Mouse (Mus musculus): ENCODE measurements around the gene Arid3b.

The Arid3b gene

DNA sequence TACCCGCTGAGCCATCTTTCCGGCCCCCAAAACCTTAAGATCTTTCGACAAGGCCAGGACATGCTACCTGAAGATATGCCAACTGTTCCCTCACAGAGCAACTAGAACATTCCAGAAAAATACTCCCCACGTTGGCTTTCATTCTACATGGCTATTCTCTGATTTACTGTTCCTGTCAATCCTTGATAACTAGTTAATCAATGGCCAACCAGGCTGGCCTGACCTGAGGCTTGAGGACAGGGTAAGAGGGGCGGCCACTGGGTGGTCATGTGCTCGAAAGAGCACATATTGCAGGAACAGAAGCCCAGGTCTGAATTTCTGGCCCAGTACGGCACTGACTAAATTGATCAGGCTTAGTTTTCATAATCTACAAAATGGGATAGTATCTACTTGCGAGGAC lies 39.1 kb downstream of the Arid3b start:
- CTCF ChIA-PET, result no interaction called here

DNA sequence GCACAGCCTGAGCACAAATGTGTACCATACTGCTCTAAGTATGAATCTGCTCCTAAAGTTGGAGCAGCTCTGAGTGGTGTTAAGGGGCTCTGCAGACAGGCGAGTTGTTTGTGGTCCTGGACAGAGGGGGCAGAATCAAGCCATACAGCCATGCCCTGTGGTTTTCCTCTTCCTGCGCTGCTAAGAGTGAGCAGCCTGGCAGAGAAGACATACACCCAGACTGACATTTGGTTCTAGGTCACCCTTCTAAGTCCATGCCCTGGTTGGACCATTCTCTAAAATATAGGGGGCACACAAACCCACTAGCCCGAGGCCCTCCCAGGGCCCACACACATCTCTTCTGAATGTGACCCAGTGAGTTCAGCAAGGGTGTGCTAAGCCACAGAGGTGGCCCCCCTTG lies 46.9 kb downstream of the Arid3b start:
- CTCF ChIA-PET, result no interaction called here

- CTCF ChIA-PET, result no interaction called here
Measured at GRCm38 (mm10) chr9:57782656-57783055, 53.9 kb downstream of the Arid3b start.

GRCm38 (mm10) chr9:57775736-57776135 lies 60.9 kb downstream of the Arid3b start:
- CTCF ChIA-PET, result no interaction called here

DNA sequence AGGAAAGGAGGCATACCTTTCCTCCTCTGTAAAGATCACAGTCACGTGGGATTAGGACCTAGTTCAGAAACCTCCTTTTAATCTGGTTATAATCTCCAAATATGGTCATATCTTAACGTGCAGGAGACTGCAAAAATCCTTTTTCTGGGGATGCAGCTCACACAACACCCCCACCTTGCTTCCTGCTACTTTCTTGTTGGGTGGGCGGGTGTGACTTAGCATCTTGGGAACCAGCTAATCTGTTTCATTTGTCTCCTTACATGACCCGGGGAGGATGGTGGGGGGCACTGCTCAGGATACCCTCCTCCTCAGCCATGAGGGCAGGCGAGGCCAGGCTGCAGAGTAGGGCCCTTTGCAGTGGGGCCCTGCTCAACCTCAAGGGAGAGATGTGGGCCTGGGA lies 61.6 kb downstream of the Arid3b start:
- CTCF ChIA-PET, result interaction anchor here (0.6 kb wide), 2 partner anchors 42 to 215 kb away, joined by 3 to 13 read pairs; no protein-coding TSS in a partner anchor

DNA sequence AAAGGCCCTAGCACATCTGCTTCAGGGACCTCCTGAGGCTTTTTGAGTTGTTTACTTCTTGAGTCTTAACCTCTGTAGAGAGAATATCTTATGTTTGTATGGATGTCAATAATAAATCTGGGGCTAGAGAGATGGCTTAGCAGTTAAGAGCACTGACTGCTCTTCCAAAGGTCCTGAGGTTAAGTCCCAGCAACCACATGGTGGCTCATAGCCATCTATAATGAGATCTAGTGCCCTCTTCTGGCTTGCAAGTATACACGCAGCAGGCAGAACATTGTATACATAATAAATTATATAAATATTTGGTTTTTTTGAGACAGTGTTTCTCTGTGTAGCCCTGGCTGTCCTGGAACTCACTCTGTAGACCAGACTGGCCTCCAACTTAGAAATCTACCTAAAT lies 62.4 kb downstream of the Arid3b start:
- CTCF ChIA-PET, result interaction anchor here (0.7 kb wide), 1 partner anchor 214 kb away, joined by 3 read pairs; no protein-coding TSS in a partner anchor

- CTCF ChIA-PET, result interaction anchor here (0.5 to 0.7 kb wide), 2 partner anchors 28 to 214 kb away, joined by 3 to 4 read pairs; no protein-coding TSS in a partner anchor
Measured at GRCm38 (mm10) chr9:57773754-57774153, 62.8 kb downstream of the Arid3b start.

DNA sequence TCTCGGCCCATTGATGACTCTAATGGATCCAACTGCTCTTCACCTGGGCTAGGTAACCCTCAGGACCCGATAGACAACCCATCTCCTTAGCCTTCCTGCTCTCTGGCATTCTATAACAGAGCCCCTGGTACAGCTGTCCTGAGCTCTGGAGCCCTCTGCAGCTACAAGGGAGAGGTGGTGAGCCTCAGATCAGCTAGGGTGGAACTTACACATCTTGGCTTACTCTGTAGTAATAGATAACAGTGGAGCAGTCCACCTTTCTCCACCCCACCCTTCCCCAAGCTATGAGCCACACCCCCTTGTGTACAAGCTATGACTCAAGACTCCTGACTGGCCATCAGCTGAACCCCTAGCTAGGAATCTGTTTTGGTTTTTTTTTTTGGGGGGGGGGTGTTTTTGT lies 65.8 kb downstream of the Arid3b start:
- CTCF ChIA-PET, result no interaction called here

DNA sequence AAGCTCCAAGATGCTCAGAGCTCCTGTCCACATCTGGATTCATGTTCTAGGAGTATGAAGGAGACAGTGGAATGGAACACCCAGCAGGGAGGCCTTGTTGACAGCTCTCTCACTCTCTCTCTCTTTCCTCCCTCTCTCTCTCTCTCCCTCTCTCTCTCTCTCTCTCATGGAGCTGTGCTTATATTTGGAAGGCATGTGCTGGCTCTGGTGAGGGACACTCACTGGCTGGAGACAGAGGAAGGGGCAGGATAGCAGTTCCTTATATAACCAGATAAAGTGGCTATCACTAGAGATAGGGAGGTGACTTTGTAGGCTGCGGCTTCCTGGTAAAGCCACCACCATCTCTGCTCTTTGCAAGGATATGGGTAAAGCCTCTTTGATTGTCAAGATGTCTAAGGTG lies 66.4 kb downstream of the Arid3b start:
- CTCF ChIA-PET, result interaction anchor here (0.6 kb wide), 1 partner anchor 228 kb away, joined by 5 read pairs; no protein-coding TSS in a partner anchor

- CTCF ChIA-PET, result interaction anchor here (0.6 kb wide), 1 partner anchor 229 kb away, joined by 5 read pairs; no protein-coding TSS in a partner anchor
Measured at GRCm38 (mm10) chr9:57769539-57770069, 67.0 kb downstream of the Arid3b start.

DNA sequence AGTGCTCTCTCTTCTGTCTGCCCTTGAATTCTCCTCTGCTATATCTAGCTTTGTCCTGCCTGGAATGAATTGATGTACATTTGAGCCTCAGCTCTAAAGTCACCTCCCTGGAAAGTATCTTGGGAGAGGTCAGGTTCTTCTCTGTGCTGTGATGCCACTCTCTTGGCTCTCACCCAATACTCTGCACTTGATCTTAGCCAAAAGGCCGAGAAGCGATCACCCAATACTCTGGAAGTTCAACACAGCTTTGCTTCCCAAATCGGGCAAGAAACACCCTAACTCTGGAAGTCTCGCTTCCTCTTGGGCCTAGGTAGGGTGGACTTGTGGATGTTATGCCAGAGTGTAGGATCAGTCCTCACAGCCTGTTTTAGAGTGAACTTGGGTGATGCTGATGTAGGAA lies 69.4 kb downstream of the Arid3b start:
- CTCF ChIA-PET, result interaction anchor here (1.1 kb wide), 1 partner anchor 108 kb away, joined by 3 read pairs; no protein-coding TSS in a partner anchor

DNA sequence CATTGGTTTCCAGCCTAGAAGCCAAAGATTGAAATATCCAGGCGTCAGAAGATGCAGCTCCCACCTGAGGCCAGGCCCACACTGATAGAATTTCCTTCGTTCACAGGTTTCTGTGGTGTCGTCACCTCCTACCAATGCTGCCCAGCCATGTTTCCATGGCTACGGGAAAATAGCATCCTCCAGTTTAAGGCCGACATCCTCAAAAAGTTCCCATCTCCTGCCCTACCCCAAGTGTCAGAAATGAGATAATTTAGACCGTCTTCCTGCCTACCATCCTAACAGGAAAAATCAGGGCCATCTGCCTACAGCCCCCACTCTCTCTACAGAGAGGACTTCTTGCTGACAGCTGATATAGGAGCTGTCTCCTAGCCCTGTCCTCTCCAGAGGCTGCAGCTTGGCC lies 70.2 kb downstream of the Arid3b start:
- CTCF ChIA-PET, result interaction anchor here (0.7 to 1.1 kb wide), 2 partner anchors 62 to 107 kb away, joined by 3 to 4 read pairs; no protein-coding TSS in a partner anchor

DNA sequence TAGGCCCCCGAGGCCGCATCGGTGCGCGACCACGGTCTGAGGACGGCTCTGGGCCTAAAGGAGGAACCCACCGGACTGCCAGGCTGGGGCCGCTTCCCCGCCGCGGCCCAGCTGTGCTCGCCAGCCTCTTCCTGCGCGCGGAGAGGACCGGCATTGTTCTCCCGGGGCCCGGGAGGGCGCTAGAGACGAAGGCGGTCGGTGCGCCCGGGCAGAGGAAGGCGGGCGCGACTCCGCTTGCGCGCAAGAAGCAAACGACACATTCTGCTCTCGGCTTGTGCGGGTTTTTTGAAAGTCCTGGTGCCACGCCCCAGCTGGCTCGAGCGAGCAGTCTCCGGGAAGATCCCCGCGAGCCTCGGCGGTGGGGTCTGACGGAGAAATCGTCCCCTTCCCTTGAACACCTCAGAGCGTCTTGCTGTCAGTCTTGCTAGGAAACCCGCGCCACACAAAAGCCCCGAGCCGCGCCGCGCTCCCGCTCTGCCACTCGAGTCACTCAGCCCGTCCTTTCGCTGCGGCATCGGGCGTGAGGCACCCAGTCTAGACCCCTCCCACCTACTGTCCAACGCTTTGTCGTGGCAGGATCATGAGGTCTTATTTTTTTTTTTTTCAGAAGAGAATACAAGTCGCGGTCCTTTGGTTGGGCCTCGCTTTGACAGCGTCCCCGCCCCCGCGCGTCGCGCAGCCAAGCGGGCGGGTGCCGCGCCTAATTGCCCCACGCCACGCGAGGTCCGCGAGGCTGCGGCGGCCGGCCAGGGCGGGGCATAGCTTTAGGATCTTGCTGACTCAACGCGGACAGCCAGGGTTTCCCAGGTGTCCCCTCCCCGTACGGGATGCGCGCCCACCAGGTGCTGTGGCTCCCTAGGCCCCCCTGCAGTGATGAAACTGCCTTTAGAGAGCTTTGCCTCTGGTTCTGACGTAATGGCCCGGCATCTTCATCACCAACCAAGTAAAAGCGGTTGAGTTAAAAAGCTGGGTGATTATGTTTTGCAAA lies 70.9 kb downstream of the Arid3b start, which contains the start of gene Clk3:
TSS of gene Clk3 (minus strand) at position 497 of the 988 bp plus-strand sequence.
- CTCF ChIA-PET, result interaction anchor here (0.7 kb wide), 1 partner anchor 63 kb away, joined by 4 read pairs; no protein-coding TSS in a partner anchor

- CTCF ChIA-PET, result no interaction called here
Measured at GRCm38 (mm10) chr9:57764974-57765363, 71.6 kb downstream of the Arid3b start.

- CTCF ChIA-PET, result no interaction called here
Measured at GRCm38 (mm10) chr9:57764147-57764973, 72.2 kb downstream of the Arid3b start.

DNA sequence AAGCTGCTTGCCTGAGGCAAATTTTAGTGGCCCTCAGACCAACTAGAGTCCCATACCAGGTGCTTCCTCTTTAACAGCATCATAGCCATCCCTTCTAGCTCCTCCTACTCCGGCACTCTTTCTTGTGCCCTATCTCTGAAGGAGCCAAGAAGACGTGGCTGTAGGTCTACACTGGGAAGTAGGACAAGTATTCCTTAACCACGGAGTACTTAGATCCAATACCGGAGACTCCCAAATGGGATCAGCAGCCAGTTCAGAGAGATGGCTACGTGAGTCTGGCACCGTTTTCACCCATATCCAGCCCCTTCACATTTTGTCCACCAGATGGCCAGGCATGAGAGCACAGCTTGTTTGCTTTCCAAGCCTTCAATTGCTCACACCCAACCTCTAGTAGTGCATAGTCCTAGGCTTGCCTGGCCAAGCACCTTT lies 74.0 kb downstream of the Arid3b start:
- CTCF ChIA-PET, result interaction anchor here (0.5 to 0.6 kb wide), 2 partner anchors 134 to 773 kb away, joined by 3 to 12 read pairs; no protein-coding TSS in a partner anchor

DNA sequence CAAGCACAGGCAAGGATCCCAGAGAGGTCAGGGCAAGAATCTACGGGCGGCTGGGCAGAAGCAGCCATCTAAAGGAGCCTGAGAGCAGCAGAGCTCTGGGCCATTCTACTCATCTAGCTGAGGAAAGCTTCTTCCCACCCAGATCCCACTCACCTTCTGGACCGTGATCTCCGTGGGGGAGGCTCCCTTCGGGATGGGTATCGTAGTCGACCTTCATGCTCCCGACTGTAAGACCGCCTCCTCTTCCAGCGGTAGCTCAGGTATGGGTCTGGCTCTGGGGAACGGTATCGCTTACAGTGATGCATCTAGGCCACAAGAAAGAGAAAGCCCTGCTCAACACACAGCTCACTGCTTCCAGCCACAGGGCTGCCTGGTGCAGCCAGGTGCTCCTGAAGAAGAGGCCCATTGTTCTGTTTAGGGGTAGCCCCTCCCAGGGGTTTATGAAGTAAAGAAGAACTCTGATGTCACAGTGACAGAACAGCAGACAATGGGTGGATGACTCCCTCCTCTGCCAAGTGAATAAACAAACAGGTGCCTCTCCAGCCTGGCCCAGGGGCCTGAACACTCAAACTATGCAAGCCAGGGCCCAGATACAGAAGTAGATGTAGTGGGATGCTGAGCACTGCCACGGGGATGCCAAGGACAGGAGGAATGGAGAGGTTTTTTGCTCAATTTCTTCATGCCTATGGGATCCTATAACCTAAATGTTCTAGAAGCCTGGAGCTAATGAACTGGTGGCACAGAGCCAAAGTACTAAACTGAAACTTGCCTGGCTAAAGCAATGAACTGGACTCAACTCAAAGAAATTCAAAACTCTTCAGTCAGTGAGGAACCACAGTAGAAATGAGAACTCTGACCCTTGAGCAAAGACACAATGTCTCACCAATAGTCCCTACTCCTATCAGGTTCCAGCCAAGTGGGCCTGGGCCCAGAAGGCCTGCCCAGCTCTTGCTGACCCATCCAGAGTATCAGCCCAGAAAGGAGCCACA lies 74.7 kb downstream of the Arid3b start:
- CTCF ChIA-PET, result interaction anchor here (0.6 kb wide), 2 partner anchors 234 to 774 kb away, joined by 5 to 12 read pairs; no protein-coding TSS in a partner anchor

DNA sequence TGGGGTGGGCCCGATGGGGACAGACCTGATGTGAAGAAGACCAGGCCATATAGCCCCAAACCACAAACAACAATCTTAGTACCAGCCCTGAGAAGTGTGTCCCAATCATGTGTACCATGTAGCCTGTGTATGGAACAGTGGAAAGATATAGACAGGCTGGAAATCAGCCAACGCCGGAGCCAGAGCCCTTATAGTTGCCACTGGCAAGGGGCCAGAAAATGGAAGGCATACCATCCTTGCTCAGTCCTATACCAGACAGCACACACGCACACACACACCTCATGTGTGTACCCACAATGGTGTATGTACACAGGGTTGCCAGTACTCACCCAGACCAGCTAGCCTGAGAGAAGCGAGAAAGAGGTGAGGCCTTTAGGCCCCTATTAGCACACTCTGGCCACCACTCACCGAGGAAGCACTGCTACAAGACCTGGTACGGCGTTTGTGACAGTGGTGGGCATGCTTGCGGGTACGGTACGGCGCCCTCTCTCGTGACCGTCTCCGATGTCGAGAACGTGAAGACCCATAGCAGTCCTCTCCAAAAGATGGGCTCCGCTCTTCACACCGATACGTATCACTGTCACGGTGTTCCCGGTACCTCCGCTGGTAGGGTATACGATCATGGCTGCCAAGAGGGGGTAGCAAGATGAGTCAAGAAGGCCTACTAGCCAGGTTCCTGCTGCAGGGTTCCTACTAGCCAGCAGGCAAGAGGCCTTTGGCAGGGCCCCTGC lies 76.0 kb downstream of the Arid3b start:
- CTCF ChIA-PET, result interaction anchor here (0.5 to 0.6 kb wide), 2 partner anchors 242 to 244 kb away, joined by 3 to 10 read pairs; no protein-coding TSS in a partner anchor

DNA sequence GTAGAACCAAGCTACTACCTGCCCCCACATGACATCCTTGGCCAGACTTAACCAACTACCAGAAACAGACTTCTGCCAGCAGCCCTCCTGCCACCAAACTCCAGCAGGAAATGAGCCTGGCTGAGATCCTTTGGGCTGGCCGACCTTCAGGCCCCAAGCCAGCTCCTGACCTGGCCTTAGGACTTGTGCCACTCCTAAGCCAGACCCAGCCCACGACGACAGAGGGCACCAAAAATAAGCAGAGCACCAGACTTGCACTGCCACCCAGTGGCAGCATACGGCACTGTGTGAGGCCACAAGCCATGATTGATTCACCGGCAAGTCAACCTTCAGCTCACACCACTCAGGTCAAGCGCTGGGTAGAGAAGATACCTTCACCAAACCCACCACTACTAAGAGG lies 77.3 kb downstream of the Arid3b start:
- CTCF ChIA-PET, result no interaction called here
